Mouse (Mus musculus): ENCODE data around the gene Rab5if. TPM values are rescaled to one million over a fixed set of nuclear protein-coding genes. Genes with fewer than 3 reads are reported as not detected.
"Not testable (repeated sequence)": the region's sequence is repeated elsewhere in the genome, so short reads cannot be mapped to it uniquely, and the experiment has no call there.

Rab5if gene
- polyA plus RNA-seq, 1 experiment from 2014 or later: 194 TPM

DNA sequence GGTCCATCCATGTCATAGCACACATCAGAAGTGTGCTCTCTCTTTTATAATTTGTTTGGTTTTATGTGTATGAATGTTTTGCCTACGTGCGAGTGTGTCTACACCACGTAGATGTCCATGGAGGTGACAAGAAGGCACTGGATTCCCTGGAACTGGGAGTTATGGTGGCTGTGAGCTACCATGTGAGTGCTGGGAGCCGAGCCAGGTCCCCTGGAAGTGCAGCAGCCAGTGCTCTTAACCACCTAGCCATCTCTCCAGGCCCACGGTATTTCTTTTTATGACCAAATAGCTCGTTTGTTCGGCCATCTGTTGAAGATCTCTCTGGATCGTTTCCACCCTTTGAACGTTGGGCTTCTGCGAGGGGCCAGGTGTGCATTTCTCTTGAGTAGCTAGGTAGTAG lies 19.6 kb upstream of the Rab5if start:
- no peak overlapping the region; the same call in 1 of the 2 replicates for H3K4me3 ChIP-seq (ENCODE audit: low read depth, low read length)
- H3K36me3 ChIP-seq (ENCODE audit: insufficient read depth): peaks cover 41% of the 10 kb centered on the region
- H3K4me2 ChIP-seq: peak overlapping the region; percentile 75
- H3K9ac ChIP-seq: no peak overlapping the region
- no peaks in the 10 kb centered on the region for H3K27me3 ChIP-seq (ENCODE audit: insufficient read depth, low read length)
- no peak for TF ChIP-seq CTCF (IDR thresholded peaks at IDR 0.05; ENCODE audit: low read depth)
- DNase-seq (no peak), ATAC-seq (ENCODE audit: insufficient read depth) (no peak)
- H3K4me1 ChIP-seq (ENCODE audit: insufficient read depth): peaks cover 38% of the 10 kb centered on the region
- H3K9me3 ChIP-seq (ENCODE audit: low read depth, low read length): no peaks in the 10 kb centered on the region
- H3K27ac ChIP-seq (ENCODE audit: low read depth): no peak overlapping the region
- WGBS: 65% methylated on average over 10 of the region's 10 CpGs

DNA sequence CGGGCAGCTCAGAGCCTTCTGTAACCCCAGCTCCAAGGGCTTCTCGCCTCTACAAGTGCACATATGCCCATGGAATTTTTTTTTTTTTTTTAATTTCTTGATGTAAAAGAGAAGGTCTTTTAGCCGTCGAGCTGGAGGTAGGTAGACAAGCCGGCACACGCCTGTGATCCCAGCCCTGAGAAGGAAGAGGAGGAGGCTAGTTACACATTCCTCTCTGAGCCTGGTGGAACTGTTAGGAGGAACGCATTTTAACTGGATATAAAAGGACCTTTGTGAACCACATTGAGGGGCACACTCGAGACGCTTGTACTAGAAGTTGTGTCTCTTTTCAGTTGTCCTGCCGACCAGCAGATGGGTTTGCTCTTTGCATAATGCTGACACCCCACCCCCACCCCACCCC lies 18.2 kb upstream of the Rab5if start:
- no peak for TF ChIP-seq CTCF (IDR thresholded peaks at IDR 0.05; ENCODE audit: low read depth)
- DNase-seq: peak; percentile 24
- ATAC-seq (ENCODE audit: insufficient read depth): no peak
- peak overlapping the region; percentile 64 for H3K27ac ChIP-seq (ENCODE audit: low read depth)
- no peak overlapping the region for H3K4me2 ChIP-seq
- H3K9ac ChIP-seq: no peak overlapping the region; the same call in 1 of the 2 replicates
- H3K4me3 ChIP-seq (ENCODE audit: low read depth, low read length): no peak overlapping the region
- no peaks in the 10 kb centered on the region for H3K27me3 ChIP-seq (ENCODE audit: insufficient read depth, low read length)
- peaks cover 36% of the 10 kb centered on the region for H3K4me1 ChIP-seq (ENCODE audit: insufficient read depth)
- WGBS: 33% methylated on average over 10 of the region's 10 CpGs
- peaks cover 55% of the 10 kb centered on the region for H3K36me3 ChIP-seq (ENCODE audit: insufficient read depth)
- no peaks in the 10 kb centered on the region for H3K9me3 ChIP-seq (ENCODE audit: low read depth, low read length)

DNA sequence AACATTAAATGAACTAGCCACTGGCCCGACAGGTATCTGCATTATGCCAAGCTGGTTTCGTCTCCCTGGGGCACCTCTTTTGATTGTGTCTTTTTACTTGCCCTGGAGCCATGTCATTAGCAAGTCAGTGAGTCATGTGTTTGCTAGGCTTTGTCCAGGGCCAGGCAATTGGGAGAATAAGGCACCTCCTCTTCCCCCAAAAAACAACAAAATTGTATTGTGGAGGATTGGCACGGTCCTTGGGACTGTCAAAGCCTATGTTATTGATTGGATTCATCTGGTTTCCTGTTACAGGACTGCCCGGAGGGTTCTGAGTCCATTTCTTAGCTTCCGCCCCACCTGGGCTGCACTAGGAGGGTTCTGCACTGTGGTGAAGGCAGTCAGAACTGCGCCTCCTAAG lies 15.3 kb upstream of the Rab5if start:
- no peak overlapping the region for H3K4me2 ChIP-seq
- DNase-seq (no peak), ATAC-seq (ENCODE audit: insufficient read depth) (no peak)
- H3K9ac ChIP-seq: no peak overlapping the region
- H3K27ac ChIP-seq (ENCODE audit: low read depth): no peak overlapping the region
- no peaks in the 10 kb centered on the region for H3K27me3 ChIP-seq (ENCODE audit: insufficient read depth, low read length)
- H3K9me3 ChIP-seq (ENCODE audit: low read depth, low read length): no peaks in the 10 kb centered on the region
- 74% methylated on average over 6 of the region's 6 CpGs for WGBS
- peaks cover 26% of the 10 kb centered on the region for H3K4me1 ChIP-seq (ENCODE audit: insufficient read depth)
- TF ChIP-seq CTCF (IDR thresholded peaks at IDR 0.05; ENCODE audit: low read depth): no peak
- H3K4me3 ChIP-seq (ENCODE audit: low read depth, low read length): no peak overlapping the region
- H3K36me3 ChIP-seq (ENCODE audit: insufficient read depth): peaks cover 82% of the 10 kb centered on the region

DNA sequence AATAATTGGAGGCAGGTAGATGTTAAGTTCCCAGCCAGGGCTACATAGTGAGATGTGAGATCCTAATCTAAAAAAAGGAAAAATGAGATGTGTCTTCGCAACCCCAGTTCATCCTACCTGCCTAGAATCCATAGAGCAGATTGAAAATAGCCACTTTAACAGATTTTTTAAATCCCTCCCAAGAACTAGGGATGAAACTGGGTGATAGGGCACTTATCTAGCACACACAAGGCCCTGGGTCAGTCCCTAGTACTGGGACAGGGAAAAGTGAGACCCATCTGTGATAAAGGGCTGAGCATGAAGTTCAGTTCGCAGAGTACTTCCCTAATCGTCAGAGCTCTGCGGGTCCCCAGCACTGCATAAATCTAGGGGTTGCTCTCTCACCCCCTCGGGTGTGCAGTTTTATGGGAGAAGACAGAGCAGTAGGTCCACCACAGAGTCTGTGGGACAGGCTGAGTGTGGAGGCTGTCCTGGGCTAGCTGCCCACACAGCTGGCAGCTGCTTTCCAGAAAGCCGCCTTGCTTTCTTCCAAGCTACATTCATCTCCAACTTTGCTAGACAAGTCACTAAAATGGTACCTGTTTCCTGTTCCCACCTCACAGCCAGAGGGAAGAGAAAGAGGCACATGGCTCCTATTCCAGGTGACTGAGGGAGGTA lies 14.3 kb upstream of the Rab5if start:
- Histone ChIP-seq H3K9ac (no peak overlapping the region), H3K4me2 (no peak overlapping the region), H3K36me3 (ENCODE audit: insufficient read depth) (peaks cover 86% of the 10 kb centered on the region), H3K9me3 (ENCODE audit: low read depth, low read length) (no peaks in the 10 kb centered on the region), H3K4me3 (ENCODE audit: low read depth, low read length) (no peak overlapping the region), H3K27me3 (ENCODE audit: insufficient read depth, low read length) (no peaks in the 10 kb centered on the region), H3K27ac (ENCODE audit: low read depth) (no peak overlapping the region), H3K4me1 (ENCODE audit: insufficient read depth) (peaks cover 16% of the 10 kb centered on the region)
- DNase-seq (peak; percentile 21), ATAC-seq (ENCODE audit: insufficient read depth) (no peak)
- 79% methylated on average over 6 of the region's 6 CpGs for WGBS
- TF ChIP-seq CTCF (IDR thresholded peaks at IDR 0.05; ENCODE audit: low read depth): no peak

DNA sequence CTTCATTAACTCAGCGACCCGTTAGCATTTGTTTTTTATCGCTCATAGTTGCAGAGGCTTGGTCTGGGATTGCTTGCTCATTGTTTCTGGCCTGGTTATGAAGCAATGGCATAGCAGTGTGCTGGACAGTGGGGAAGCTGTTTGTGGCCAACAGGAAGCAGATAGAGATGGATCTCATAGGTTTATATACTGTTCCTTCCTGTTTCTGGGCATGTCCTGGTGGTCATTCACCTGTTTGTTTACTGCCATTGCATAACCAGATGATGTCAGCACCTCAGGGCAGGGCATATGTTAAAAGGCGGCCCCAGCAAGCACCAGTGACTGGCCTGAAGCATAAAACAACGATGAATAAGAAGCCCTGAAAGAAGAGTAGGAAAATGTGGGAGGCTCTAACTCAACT lies 12.4 kb upstream of the Rab5if start:
- 72% methylated on average over 5 of the region's 5 CpGs for WGBS
- H3K36me3 ChIP-seq (ENCODE audit: insufficient read depth): peaks cover 77% of the 10 kb centered on the region

DNA sequence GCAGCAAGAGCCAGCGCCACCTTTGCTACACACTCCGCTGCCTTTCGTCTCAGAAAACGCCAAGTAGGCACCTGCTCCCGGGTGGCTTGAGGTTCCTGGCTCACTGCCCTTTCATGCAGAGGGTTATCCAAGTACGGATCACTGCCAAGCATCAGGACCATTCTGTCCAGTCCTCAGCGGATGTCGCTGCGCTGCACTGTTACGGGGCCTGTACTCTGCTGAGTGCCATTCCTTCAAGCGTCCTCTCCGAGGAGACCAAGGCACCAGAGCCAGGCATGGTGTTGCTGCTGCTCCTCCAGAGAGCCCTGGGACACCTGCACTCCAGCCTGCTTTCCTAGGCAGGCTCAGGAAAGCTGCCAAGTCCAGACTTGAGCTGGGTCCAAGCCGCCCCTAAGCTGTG lies 9.3 kb upstream of the Rab5if start:
- H3K4me3 ChIP-seq (ENCODE audit: low read depth, low read length); DNase-seq; H3K27me3 ChIP-seq (ENCODE audit: insufficient read depth, low read length); H3K4me1 ChIP-seq (ENCODE audit: insufficient read depth); H3K9me3 ChIP-seq (ENCODE audit: low read depth, low read length); H3K27ac ChIP-seq (ENCODE audit: low read depth); H3K9ac ChIP-seq; H3K4me2 ChIP-seq: not testable (repeated sequence)
- ATAC-seq (ENCODE audit: insufficient read depth): 0 out of 2 replicates have a peak, but pooled peaks have one; percentile 23
- peaks cover 70% of the 10 kb centered on the region for H3K36me3 ChIP-seq (ENCODE audit: insufficient read depth)
- WGBS: 78% methylated on average over 8 of the region's 13 CpGs

More for the DNA sequence above, 12.4 kb upstream of the Rab5if start:
- Histone ChIP-seq H3K4me1 (ENCODE audit: insufficient read depth) (peaks cover 2% of the 10 kb centered on the region; the same call in 1 of the 2 replicates), H3K4me2 (no peak overlapping the region), H3K4me3 (ENCODE audit: low read depth, low read length) (no peak overlapping the region), H3K27me3 (ENCODE audit: insufficient read depth, low read length) (no peaks in the 10 kb centered on the region), H3K9me3 (ENCODE audit: low read depth, low read length) (no peaks in the 10 kb centered on the region), H3K27ac (ENCODE audit: low read depth) (no peak overlapping the region), H3K9ac (no peak overlapping the region)
- ATAC-seq (ENCODE audit: insufficient read depth): no peak
- no peak for TF ChIP-seq CTCF (IDR thresholded peaks at IDR 0.05; ENCODE audit: low read depth)
- no peak for DNase-seq

DNA sequence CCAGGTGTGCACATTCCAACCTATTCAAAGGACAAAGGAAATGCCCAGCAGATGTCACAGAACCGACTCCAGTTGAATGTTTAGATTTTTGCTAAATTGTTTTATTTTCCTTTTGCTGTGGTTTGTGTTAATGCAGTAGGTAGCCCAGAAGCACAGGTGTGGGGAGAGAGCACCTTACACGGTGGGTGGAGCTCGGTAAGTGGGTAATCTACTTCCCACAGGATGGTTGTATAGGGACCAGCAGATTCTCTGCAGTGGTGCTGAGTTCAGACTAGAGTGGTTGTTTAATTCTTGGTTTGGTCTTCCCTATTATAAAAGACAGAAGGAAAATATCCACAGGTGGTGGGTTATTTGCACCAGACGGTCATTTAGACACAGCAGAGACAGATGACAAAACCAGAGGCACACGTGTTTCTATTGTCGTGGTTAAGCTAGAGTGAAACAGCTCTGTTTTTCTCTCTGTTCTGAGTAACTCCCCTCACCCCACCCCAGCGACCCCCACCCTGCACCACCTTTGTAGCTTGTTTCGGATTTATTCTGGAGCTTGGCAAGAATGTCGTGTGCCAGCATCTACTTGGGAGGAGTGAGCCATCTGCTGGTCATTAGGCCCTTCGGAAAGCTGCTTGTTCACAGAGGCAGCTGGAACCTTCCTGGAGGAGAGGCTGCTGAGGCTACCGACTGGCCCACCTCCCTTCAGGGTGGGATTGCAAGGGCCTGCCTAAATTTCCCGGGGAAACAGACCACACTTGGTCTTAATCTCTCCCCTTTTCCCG lies 8.7 kb upstream of the Rab5if start:
- peaks cover 67% of the 10 kb centered on the region for H3K36me3 ChIP-seq (ENCODE audit: insufficient read depth)

More for the DNA sequence above, 8.7 kb upstream of the Rab5if start:
- TF ChIP-seq CTCF (IDR thresholded peaks at IDR 0.05; ENCODE audit: low read depth): peak; percentile 55
- 48% methylated on average over 13 of the region's 13 CpGs for WGBS
- ATAC-seq (ENCODE audit: insufficient read depth); H3K27me3 ChIP-seq (ENCODE audit: insufficient read depth, low read length); H3K4me1 ChIP-seq (ENCODE audit: insufficient read depth); H3K27ac ChIP-seq (ENCODE audit: low read depth); H3K9me3 ChIP-seq (ENCODE audit: low read depth, low read length); H3K9ac ChIP-seq; H3K4me3 ChIP-seq (ENCODE audit: low read depth, low read length); H3K4me2 ChIP-seq: not testable (repeated sequence)
- DNase-seq: peak; percentile 73

Data from lung, embryonic 14.5 days (tissue).